ENCODE assay signal across 16 mouse cellular contexts in the genomic region with DNA sequence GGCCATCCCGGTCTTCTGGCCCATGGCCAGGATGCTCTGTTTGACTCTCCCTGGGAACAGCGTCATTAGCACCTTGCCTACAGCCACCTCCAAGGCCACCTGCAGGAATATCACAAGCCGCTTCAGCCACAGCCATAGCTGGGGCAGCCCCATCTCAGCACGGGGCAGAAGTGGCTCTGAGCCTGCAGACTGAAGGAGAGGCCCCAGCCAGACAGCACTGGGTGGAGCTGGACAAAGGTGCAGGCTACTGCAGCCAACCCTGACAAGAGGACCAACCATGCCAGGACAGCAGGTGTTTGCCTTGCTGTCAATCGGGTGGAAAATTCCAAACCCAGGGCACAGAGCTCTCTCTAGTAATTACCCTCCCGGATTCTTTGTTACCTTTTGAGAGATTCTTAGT. TPM values are rescaled to one million over a fixed set of nuclear protein-coding genes. Genes with fewer than 3 reads are reported as not detected.
DNase-seq lines count a peak whose midpoint lies in the region; ATAC-seq and TF ChIP-seq lines count a peak whose summit lies in the region.
"Had no signal": no experiment of that assay in that cellular context is flagged by ENCODE, and none has a peak within 500 bp of the region (broad histone marks: within the 10 kb centered on the region; RNA-seq: fewer than 3 reads in every experiment).

A gene (minus strand): TSS at position 204 of the 400 bp plus-strand sequence.

- 0 out of 2 replicates have a peak, but pooled peaks have one; percentile 49 for ATAC-seq in stomach, embryonic 14.5 days (ENCODE audit: insufficient number of reproducible peaks, insufficient read depth, low FRiP score, low read depth)
- ATAC-seq: forebrain, embryonic 13.5 days; midbrain, embryonic 13.5 days had no signal

- H3K4me2 ChIP-seq in stomach, embryonic 14.5 days (replicated peaks; ENCODE audit: low read depth, low read length), result no peak within 1 kb of the TSS
- H3K4me2 ChIP-seq: forebrain, embryonic 13.5 days; midbrain, embryonic 13.5 days; neural tube, embryonic 15.5 days had no signal

- peak; percentile 7 to 24 for DNase-seq in lung, adult 18-20 months
- no peak for DNase-seq in lung, postnatal 14 days
- DNase-seq in cerebellum, adult 9-10 months, result peak; percentile 83
- DNase-seq in kidney, adult 2 months, result peak; percentile 91
- no peak for DNase-seq in left cerebral cortex, adult 2 months (ENCODE audit: extremely low spot score in 1 of 2, low spot score in 2 of 2)
- no peak for DNase-seq in right cerebral cortex, adult 2 months (ENCODE audit: low spot score in 2 of 2)
- DNase-seq: embryo, embryonic 11 days; gastrocnemius, postnatal 36 days; heart, postnatal 4 days had no signal

- H3K27ac ChIP-seq in kidney, adult 2 months (ENCODE audit: insufficient read depth, low read depth, low read length), result no peak within 1 kb of the TSS
- H3K27ac ChIP-seq in stomach, embryonic 14.5 days (ENCODE audit: low read length), result no peak within 1 kb of the TSS
- no peak within 1 kb of the TSS for H3K27ac ChIP-seq in left cerebral cortex, adult 2 months
- H3K27ac ChIP-seq: forebrain, embryonic 13.5 days; layer of hippocampus, adult 2 months; liver, embryonic 14.5 days; midbrain, embryonic 13.5 days; neural tube, embryonic 15.5 days had no signal

- 29% methylated on average over 6 of the region's 6 CpGs for WGBS in kidney, adult 2 months
- 47% methylated on average over 6 of the region's 6 CpGs for WGBS in stomach, embryonic 14.5 days

- TF ChIP-seq POLR2A in kidney, adult 2 months (IDR thresholded peaks at IDR 0.05; ENCODE audit: low read depth, low read length), result no peak

- H3K4me1 ChIP-seq in kidney, adult 2 months (ENCODE audit: control insufficient read depth, insufficient read depth, low read length), result peaks cover 7% of the 10 kb centered on the region; the same call in 1 of the 2 replicates
- H3K4me1 ChIP-seq in stomach, embryonic 14.5 days (ENCODE audit: control insufficient read depth, insufficient read depth, low read length), result no peaks in the 10 kb centered on the region; the same call in 1 of the 2 replicates
- H3K4me1 ChIP-seq: midbrain, embryonic 13.5 days; neural tube, embryonic 15.5 days had no signal

- intact Hi-C loops in left cerebral cortex, adult 2 months (cut with DNase I), result no loop called here

- H3K9ac ChIP-seq in stomach, embryonic 14.5 days (replicated peaks; ENCODE audit: low read depth, low read length), result no peak within 1 kb of the TSS
- H3K9ac ChIP-seq: forebrain, embryonic 13.5 days; liver, embryonic 14.5 days; midbrain, embryonic 13.5 days; neural tube, embryonic 15.5 days had no signal

- H3K9me3 ChIP-seq in stomach, embryonic 14.5 days (ENCODE audit: control insufficient read depth, low read depth, low read length), result no peaks in the 10 kb centered on the region
- H3K9me3 ChIP-seq: forebrain, embryonic 13.5 days; G1E; midbrain, embryonic 13.5 days; neural tube, embryonic 15.5 days had no signal

- H3K27me3 ChIP-seq in kidney, adult 2 months (replicated peaks; ENCODE audit: control insufficient read depth, insufficient read depth, low read length), result no peaks in the 10 kb centered on the region
- H3K27me3 ChIP-seq in stomach, embryonic 14.5 days (ENCODE audit: control insufficient read depth, insufficient read depth, low read length), result no peaks in the 10 kb centered on the region
- H3K27me3 ChIP-seq: forebrain, embryonic 13.5 days; midbrain, embryonic 13.5 days; neural tube, embryonic 15.5 days had no signal

- no peak for TF ChIP-seq CTCF in kidney, adult 2 months (conservative IDR thresholded peaks at IDR 0.05; ENCODE audit: insufficient read depth, insufficient read length, low read depth, low read length)
- no peak for TF ChIP-seq CTCF in left cerebral cortex, adult 2 months (IDR thresholded peaks at IDR 0.05)

- H3K4me3 ChIP-seq in kidney, adult 2 months (ENCODE audit: insufficient read depth, low read depth, low read length), result peak within 1 kb of the TSS; percentile 49; the same call in 1 of the 2 replicates
- H3K4me3 ChIP-seq in stomach, embryonic 14.5 days (ENCODE audit: low read depth, low read length), result no peak within 1 kb of the TSS
- H3K4me3 ChIP-seq in left cerebral cortex, adult 2 months, result no peak within 1 kb of the TSS
- H3K4me3 ChIP-seq: forebrain, embryonic 13.5 days; layer of hippocampus, adult 2 months; midbrain, embryonic 13.5 days; neural tube, embryonic 15.5 days had no signal

- no peaks in the 10 kb centered on the region for H3K36me3 ChIP-seq in kidney, adult 2 months (ENCODE audit: control insufficient read depth, insufficient read depth, low read length)
- no peaks in the 10 kb centered on the region for H3K36me3 ChIP-seq in stomach, embryonic 14.5 days (ENCODE audit: control insufficient read depth, insufficient read depth, low read length)
- H3K36me3 ChIP-seq: G1E; midbrain, embryonic 13.5 days; neural tube, embryonic 15.5 days had no signal

RNA-seq across cellular contexts. Expression of the gene that starts here (rescaled TPM):
- polyA plus RNA-seq in kidney, adult 2 months (2012; rRNA removed), result 70.0 and 72.9 TPM in 2 replicates
- not detected in 2 replicates for polyA plus RNA-seq in stomach, embryonic 14.5 days (2014; fragmentation: Nextera tagmentation; extraction: Ambion mirVana)
- not detected for total RNA-seq in left cerebral cortex, adult 2 months (2021)
- total RNA-seq: G1E; gastrocnemius, postnatal 36 days; heart, postnatal 4 days; layer of hippocampus, adult 2 months had no signal
- polyA plus RNA-seq: forebrain, embryonic 13.5 days; G1E; liver, embryonic 14.5 days; neural tube, embryonic 15.5 days had no signal

Comparison
In these comparisons a context has a peak if more than half of its experiments do, and no peak if none do; other contexts are left out.
1. RNA of the gene that starts here (polyA plus RNA-seq): 70.0 to 72.9 TPM in kidney, adult 2 months; not detected in stomach, embryonic 14.5 days; every median in the first group is over 10 times any median in the second.
2. DNase-seq: peak in lung, adult 18-20 months (2 of 2), cerebellum, adult 9-10 months (single experiment) and kidney, adult 2 months (single experiment); none in lung, postnatal 14 days (single experiment), left cerebral cortex, adult 2 months (0 of 2) and right cerebral cortex, adult 2 months (0 of 2).
3. Peak in ATAC-seq in stomach, embryonic 14.5 days; RNA of the gene not detected or under 1 TPM.